Mouse (Mus musculus) limb, embryonic 12.5 days (tissue): ENCODE data around the gene Adamtsl1. TPM values are rescaled to one million over a fixed set of nuclear protein-coding genes. Genes with fewer than 3 reads are reported as not detected.

ENCODE experiments used
- ATAC-seq: fragments of 200-750 bp; cut with Nextera tagmentation; 2 replicates; pipeline ENCODE4 v1.8.0; 2017; ENCODE audit warnings: low read depth, moderate TSS enrichment; ENCODE audit not compliant: insufficient number of reproducible peaks, insufficient read depth, low FRiP score, low TSS enrichment
- H3K27ac ChIP-seq: fragments of 300-500 bp; sonication (generic); 2 replicates; pipeline ENCODE4 v1.5.1; 2016; ENCODE audit warnings: mild to moderate bottlenecking, moderate library complexity
- H3K27me3 ChIP-seq: fragments of 300-500 bp; sonication (generic); 2 replicates; pipeline ENCODE4 v1.6.1; 2016; ENCODE audit warnings: mild to moderate bottlenecking, moderate library complexity
- H3K36me3 ChIP-seq: fragments of 300-500 bp; sonication (generic); 2 replicates; pipeline ENCODE4 v1.6.1; 2016; ENCODE audit warnings: mild to moderate bottlenecking, moderate library complexity
- H3K4me1 ChIP-seq: fragments of 300-500 bp; sonication (generic); replicated peaks from 2 replicates; pipeline ENCODE4 v1.6.1; 2016
- H3K4me2 ChIP-seq: fragments of 300-500 bp; sonication (generic); 2 replicates; pipeline ENCODE4 v1.6.1; 2016; ENCODE audit warnings: mild to moderate bottlenecking, moderate library complexity
- H3K4me3 ChIP-seq: fragments of 300-500 bp; sonication (generic); replicated peaks from 2 replicates; pipeline ENCODE4 v1.5.1; 2016; ENCODE audit warnings: mild to moderate bottlenecking
- H3K9ac ChIP-seq: fragments of 300-500 bp; sonication (generic); replicated peaks from 2 replicates; pipeline ENCODE4 v1.6.1; 2016; ENCODE audit warnings: mild to moderate bottlenecking, moderate library complexity
- H3K9me3 ChIP-seq: fragments of 300-500 bp; sonication (generic); 2 replicates; pipeline ENCODE4 v1.6.1; 2016; ENCODE audit warnings: mild to moderate bottlenecking, moderate library complexity
- WGBS: fragments of 180-500 bp; shearing (Covaris S2); methylation state at CpG from one replicate; pipeline ENCODE4 v1.1.7; 2016; 5-methylcytosine and 5-hydroxymethylcytosine counted together
- polyA plus RNA-seq: library from polyadenylated mRNA; unstranded; fragments of >200 nt; fragmentation: Nextera tagmentation; extraction: Ambion mirVana; gene quantifications from 2 replicates; pipeline ENCODE4 v1.2.1, GENCODE M21; 2016

The Adamtsl1 gene
- polyA plus RNA-seq, 1 experiment from 2014 or later: 29.2 TPM

DNA sequence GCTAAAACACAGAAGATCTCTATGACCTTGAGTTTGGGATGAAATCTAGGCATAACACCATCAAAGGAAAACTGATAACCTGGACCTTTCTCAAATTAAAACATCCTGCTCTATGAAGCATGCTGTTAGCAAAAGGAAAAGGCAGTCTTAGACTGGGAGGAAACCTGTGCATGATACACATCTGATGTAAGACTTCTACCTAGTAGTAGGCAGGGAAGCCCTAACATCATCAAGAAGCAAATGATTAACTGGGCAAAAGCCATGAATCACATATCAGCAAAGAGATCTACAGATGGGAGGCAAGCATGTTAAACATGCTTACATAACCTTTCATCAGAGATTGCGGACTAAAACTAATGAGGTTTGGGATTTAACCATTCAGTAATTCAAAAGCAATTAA lies 229.5 kb downstream of the Adamtsl1 start:
- Histone ChIP-seq H3K9me3 (no peaks in the 10 kb centered on the region), H3K9ac (no peak overlapping the region), H3K27ac (no peak overlapping the region), H3K4me3 (no peak overlapping the region), H3K27me3 (no peaks in the 10 kb centered on the region), H3K36me3 (no peaks in the 10 kb centered on the region), H3K4me1 (0 out of 2 replicates have a peak, but pooled peaks cover 5% of the 10 kb centered on the region), H3K4me2 (no peak overlapping the region)
- WGBS: 86% methylated on average over 1 of the region's 1 CpGs
- no peak for ATAC-seq

DNA sequence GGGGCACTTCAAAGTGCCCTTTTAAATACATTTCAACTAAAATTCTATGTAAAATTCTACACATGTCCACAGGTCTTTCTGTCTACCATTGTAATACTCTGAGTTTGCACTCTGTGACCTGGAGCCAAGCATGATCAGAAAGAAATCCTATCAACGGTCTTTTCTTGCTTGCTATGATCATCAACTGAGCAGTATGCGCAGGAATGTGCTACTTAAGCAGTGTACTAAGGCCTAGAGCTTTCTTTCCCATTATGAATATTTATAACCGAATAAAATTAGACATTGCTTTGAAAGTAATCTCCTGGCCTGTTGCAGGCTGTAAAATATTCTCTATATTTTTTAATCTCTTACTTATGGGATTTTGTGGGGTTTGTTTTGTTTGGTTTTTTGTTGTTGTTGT lies 248.7 kb downstream of the Adamtsl1 start:
- H3K4me2 ChIP-seq: no peak overlapping the region
- no peak overlapping the region for H3K9ac ChIP-seq
- no peaks in the 10 kb centered on the region for H3K9me3 ChIP-seq
- no peak overlapping the region for H3K4me3 ChIP-seq
- no peak overlapping the region for H3K27ac ChIP-seq
- no peaks in the 10 kb centered on the region for H3K36me3 ChIP-seq
- 84% methylated on average over 3 of the region's 3 CpGs for WGBS
- peaks cover 9% of the 10 kb centered on the region for H3K4me1 ChIP-seq
- H3K27me3 ChIP-seq: no peaks in the 10 kb centered on the region
- ATAC-seq: no peak

DNA sequence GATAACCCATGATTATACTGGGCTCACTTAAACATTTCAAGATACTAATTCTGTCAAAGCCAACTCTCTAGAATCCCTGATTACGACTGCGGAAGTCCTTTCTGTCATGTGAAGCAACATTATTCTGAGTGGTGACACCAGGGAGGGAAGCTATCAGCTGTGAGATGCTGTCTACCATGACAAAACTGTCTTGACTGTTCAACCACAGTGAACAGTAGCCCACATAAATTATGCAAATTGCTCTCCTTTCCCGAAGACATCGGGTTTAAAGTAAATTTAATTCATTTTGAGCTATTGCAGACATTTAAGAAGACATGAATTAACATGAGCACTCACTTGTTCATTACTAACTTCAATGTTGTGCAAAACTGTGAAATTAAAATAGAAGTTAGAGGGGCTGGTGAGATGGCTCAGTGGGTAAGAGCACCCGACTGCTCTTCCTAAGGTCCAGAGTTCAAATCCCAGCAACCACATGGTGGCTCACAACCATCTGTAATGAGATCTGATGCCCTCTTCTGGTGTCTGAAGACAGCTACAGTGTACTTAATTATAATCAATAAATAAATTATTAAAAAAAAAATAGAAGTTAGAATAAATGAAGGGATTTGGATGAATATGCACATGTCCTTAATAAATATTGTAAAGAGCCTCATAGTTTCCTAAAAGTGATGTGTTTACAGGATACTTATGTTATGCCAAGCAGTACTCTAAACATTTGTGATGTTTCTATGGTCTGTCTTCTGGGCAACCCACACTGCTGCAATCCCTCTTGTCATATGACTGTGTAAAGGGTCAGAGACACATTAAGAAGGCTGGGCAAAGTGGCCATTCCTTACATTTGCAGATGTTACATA lies 249.4 kb downstream of the Adamtsl1 start:
- H3K9me3 ChIP-seq: no peaks in the 10 kb centered on the region
- no peak for ATAC-seq
- 94% methylated on average over 5 of the region's 5 CpGs for WGBS
- no peaks in the 10 kb centered on the region for H3K36me3 ChIP-seq
- H3K27me3 ChIP-seq: no peaks in the 10 kb centered on the region
- H3K9ac ChIP-seq: no peak overlapping the region
- H3K4me1 ChIP-seq: peaks cover 16% of the 10 kb centered on the region
- H3K4me3 ChIP-seq: no peak overlapping the region
- no peak overlapping the region for H3K4me2 ChIP-seq
- no peak overlapping the region for H3K27ac ChIP-seq

DNA sequence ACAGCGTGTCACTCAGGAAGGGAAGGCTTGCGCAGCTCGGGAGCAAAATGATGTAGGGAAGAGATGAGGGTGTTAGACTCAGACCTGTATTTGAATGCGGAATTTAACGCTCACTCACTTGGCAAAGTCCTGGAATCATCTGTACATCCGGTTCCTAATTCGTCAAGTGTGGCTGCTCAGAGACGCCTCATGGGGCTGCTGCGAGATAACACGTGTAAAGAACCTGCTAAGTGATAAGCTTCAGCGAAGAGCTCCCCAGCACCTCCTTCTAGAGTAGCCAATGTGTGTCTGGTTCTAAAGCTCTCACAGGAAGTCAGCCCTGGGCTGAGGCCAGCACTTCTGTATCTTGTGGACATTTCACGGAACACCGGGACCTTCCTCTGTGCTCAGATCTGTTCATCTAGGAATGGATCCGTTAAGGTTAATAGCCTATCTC lies 250.1 kb downstream of the Adamtsl1 start:
- Histone ChIP-seq H3K9me3 (no peaks in the 10 kb centered on the region), H3K4me3 (no peak overlapping the region), H3K4me1 (peaks cover 18% of the 10 kb centered on the region), H3K27ac (no peak overlapping the region), H3K4me2 (no peak overlapping the region), H3K36me3 (no peaks in the 10 kb centered on the region), H3K27me3 (no peaks in the 10 kb centered on the region), H3K9ac (no peak overlapping the region)
- WGBS: 90% methylated on average over 14 of the region's 14 CpGs
- ATAC-seq: no peak

DNA sequence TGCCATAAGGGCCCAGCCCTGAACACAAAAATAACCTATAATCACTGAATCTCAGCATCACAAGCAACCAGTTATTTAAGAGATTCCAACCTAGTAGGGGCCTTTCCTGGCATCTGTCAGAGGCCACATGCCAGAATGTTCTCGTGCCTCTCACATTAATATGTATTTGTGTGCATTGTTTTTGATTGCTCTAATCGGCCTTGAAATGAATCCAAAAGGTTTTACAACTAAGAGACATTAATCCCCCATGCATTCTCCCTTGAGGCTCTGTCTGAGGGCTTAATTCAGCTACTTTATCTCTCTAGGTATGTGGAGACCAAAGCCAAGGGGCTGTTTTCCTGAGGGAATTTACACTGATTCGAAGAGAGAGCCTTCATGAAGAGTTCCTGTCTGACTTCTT lies 250.5 kb downstream of the Adamtsl1 start:
- H3K9ac ChIP-seq: no peak overlapping the region
- H3K4me3 ChIP-seq: no peak overlapping the region
- WGBS: 67% methylated on average over 3 of the region's 3 CpGs
- no peak for ATAC-seq
- H3K27ac ChIP-seq: 0 out of 2 replicates have a peak overlapping the region, but pooled peaks have one; percentile 1
- H3K4me1 ChIP-seq: peaks cover 21% of the 10 kb centered on the region
- no peaks in the 10 kb centered on the region for H3K9me3 ChIP-seq
- no peaks in the 10 kb centered on the region for H3K36me3 ChIP-seq
- H3K27me3 ChIP-seq: no peaks in the 10 kb centered on the region
- no peak overlapping the region for H3K4me2 ChIP-seq

DNA sequence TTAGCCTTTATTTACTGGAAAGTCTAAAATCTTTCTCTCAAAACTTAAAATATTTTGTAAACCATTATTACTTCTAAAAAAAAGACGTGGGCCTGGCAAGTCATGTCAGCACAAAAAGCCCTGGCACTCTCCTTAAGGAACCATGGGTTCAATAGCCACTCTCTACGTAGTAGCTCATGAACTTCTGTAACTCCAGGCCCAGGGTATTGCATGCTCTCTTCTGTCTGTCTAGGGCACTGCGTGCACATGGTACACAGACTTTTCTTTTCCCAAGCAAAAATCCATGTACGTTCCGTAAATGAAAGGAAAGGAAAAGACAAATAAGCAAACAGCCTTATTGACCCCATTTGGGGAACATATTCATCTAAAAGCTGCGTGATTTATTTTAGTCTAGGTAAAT lies 253.7 kb downstream of the Adamtsl1 start:
- no peak for ATAC-seq
- peak overlapping the region; percentile 41; the same call in 1 of the 2 replicates for H3K27ac ChIP-seq

DNA sequence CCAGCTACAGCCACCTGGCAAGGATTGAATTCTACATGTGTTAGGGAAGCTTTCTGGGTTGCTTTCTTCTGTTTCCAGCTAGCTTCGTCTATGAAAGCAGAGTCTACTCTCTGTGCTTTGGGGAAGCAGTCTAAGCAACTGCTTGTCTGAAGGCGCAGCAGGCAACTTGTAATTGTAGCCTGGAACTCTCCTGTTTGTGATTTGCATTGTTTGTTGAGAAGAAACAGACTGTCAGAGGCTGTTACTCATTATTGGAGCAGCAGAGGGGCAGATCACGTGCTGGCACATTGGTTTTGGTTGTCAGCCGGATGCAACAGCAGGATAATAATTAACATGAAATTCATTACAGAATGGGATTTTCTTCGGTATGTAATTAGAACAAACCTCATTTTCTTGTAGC lies 254.1 kb downstream of the Adamtsl1 start:
- H3K4me2 ChIP-seq: no peak overlapping the region
- peak overlapping the region; percentile 41; the same call in 1 of the 2 replicates for H3K27ac ChIP-seq
- no peaks in the 10 kb centered on the region for H3K27me3 ChIP-seq
- H3K4me1 ChIP-seq: peaks cover 21% of the 10 kb centered on the region
- peaks cover 4% of the 10 kb centered on the region; the same call in 1 of the 2 replicates for H3K9me3 ChIP-seq
- no peaks in the 10 kb centered on the region for H3K36me3 ChIP-seq
- no peak overlapping the region for H3K4me3 ChIP-seq
- 15% methylated on average over 5 of the region's 5 CpGs for WGBS
- no peak overlapping the region for H3K9ac ChIP-seq
- ATAC-seq: no peak

More for the DNA sequence above, 253.7 kb downstream of the Adamtsl1 start:
- Histone ChIP-seq H3K4me3 (no peak overlapping the region), H3K27me3 (no peaks in the 10 kb centered on the region), H3K9me3 (peaks cover 4% of the 10 kb centered on the region; the same call in 1 of the 2 replicates), H3K36me3 (no peaks in the 10 kb centered on the region), H3K9ac (no peak overlapping the region), H3K4me1 (peaks cover 21% of the 10 kb centered on the region), H3K4me2 (no peak overlapping the region)
- 45% methylated on average over 6 of the region's 6 CpGs for WGBS

DNA sequence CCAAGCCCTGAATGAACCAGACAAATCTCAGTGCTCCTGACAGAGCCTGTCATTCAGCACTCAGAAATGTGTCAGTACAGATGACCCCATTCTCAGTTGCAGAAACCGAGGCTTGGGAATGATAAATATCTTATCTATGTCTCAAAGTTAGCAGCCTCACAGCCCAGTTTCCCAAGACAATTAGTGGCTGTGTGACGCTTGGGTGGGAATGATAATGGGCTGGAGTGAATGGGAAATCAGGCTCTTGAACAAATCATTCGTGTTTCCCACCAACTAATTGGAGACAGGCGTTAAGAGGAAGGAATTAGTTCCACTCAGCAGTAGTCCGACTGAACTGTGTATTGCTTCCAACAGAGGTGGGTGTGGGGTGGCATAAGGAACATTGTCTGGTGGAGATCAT lies 268.5 kb downstream of the Adamtsl1 start:
- Histone ChIP-seq H3K36me3 (no peaks in the 10 kb centered on the region), H3K27me3 (no peaks in the 10 kb centered on the region), H3K4me2 (no peak overlapping the region), H3K27ac (no peak overlapping the region), H3K9me3 (no peaks in the 10 kb centered on the region), H3K4me3 (no peak overlapping the region), H3K9ac (no peak overlapping the region), H3K4me1 (no peaks in the 10 kb centered on the region)
- WGBS: 26% methylated on average over 5 of the region's 5 CpGs
- ATAC-seq: no peak

DNA sequence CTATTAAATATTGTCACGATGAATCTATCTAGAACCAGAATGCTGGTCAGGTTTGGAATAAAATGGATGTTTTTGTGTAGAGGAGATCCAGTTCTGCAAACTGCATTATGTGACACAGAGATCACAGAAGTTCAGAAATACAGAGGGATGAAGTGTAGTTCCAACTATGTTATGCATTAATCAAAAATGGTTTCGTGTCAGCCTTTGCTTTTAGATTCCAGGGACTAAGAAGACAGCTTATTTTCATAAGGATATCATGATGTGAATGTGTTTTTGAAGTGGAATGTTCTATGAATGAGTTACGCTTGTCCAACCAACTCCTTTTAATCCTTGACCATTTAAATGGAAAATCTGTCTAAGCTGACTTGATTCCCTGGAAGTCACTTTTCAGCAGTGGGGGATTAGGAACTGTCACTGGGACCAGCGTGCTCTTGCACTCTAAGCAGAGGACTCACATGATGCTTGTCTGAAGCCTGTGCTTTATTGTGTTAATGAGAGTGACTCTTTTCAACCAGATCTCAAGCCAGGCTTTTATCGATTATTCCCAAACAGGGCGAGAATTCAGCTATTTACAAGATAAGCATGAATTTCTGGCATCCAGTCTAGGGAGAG lies 269.9 kb downstream of the Adamtsl1 start:
- Histone ChIP-seq H3K27ac (no peak overlapping the region), H3K36me3 (no peaks in the 10 kb centered on the region), H3K9me3 (no peaks in the 10 kb centered on the region), H3K4me2 (no peak overlapping the region), H3K27me3 (no peaks in the 10 kb centered on the region), H3K4me3 (no peak overlapping the region), H3K4me1 (no peaks in the 10 kb centered on the region), H3K9ac (no peak overlapping the region)
- whole genome bisulfite sequencing: 64% methylated on average over 6 of the region's 6 CpGs
- ATAC-seq: no peak

DNA sequence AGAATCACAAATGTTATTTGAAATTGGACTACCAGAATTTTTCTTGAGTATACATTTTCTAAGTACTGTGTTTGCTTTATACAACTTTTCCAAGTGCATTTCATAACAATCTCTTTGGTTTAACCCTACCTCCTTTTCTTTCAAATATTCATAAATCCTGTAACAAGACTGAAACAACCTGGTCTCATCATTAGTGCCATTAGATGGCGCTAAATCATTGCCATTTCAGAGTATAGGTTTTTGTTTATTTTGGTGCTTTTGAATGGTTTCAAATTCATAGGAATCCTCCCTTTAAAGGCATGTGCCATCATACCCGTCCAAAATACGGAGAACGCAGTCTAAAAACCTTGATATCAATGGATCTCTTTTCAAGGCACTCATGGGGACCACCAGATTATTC lies 270.5 kb downstream of the Adamtsl1 start:
- Histone ChIP-seq H3K4me2 (no peak overlapping the region), H3K4me1 (no peaks in the 10 kb centered on the region), H3K36me3 (no peaks in the 10 kb centered on the region), H3K27me3 (no peaks in the 10 kb centered on the region), H3K9me3 (no peaks in the 10 kb centered on the region), H3K27ac (no peak overlapping the region), H3K9ac (no peak overlapping the region), H3K4me3 (no peak overlapping the region)
- no peak for ATAC-seq
- whole genome bisulfite sequencing: 62% methylated on average over 4 of the region's 4 CpGs

DNA sequence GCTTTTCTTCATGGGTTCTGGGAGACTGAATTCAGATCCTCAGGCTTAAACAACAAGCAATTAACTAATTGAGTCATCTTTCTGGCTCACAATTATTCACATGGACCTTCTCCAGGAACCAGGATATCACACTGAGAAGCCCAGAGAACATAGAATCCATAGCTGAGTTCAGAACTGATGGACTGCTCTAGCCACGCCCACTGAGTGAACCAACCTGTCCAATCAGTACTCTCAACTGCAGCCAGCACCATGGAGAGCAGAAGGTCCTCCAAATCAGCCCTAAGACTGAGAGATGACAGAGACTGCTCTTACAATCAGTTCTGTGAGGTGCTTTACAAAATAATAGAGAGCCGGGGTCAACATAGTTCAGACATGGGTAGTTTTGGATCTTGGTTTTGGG lies 276.3 kb downstream of the Adamtsl1 start:
- ATAC-seq: no peak
- no peaks in the 10 kb centered on the region for H3K9me3 ChIP-seq
- no peaks in the 10 kb centered on the region for H3K4me1 ChIP-seq
- H3K27me3 ChIP-seq: no peaks in the 10 kb centered on the region
- no peak overlapping the region for H3K4me2 ChIP-seq
- H3K27ac ChIP-seq: no peak overlapping the region
- H3K9ac ChIP-seq: no peak overlapping the region
- H3K36me3 ChIP-seq: no peaks in the 10 kb centered on the region
- WGBS: 55% methylated on average over 2 of the region's 2 CpGs
- no peak overlapping the region for H3K4me3 ChIP-seq
